Mouse (Mus musculus) brain, embryonic 18.5 days (tissue): ENCODE data around the gene Slc5a10.

Experiments
- DNase-seq: peaks from one replicate; pipeline ENCODE4 v3.0.0-alpha.2; 2012; ENCODE audit warnings: low read depth, low spot score

Slc5a10 gene

GRCm38 (mm10) chr11:61669492-61670490 is 50.8 kb downstream of the Slc5a10 start:
- no peak for DNase-seq

GRCm38 (mm10) chr11:61667782-61668181 is 52.8 kb downstream of the Slc5a10 start:
- no peak for DNase-seq

DNA sequence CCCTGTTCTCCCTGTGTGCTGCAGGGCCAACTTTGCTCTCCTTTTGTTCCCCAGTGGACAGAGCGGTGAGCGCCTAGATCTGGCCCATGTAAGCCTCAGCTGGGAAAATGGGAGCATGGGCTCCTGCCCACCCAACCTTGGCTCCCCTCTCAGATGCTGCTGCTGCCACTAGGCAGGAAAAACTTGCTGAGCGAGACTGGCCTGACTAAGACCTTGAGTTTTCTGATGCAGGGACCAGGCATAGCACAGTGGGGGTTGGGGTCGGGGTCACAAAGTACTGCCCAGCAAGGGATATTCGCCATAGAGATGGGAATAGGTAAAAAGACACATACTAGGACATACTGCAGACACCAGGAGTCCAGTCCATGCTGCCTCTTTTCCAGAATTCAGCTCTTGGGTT is 53.4 kb downstream of the Slc5a10 start:
- no peak for DNase-seq

DNA sequence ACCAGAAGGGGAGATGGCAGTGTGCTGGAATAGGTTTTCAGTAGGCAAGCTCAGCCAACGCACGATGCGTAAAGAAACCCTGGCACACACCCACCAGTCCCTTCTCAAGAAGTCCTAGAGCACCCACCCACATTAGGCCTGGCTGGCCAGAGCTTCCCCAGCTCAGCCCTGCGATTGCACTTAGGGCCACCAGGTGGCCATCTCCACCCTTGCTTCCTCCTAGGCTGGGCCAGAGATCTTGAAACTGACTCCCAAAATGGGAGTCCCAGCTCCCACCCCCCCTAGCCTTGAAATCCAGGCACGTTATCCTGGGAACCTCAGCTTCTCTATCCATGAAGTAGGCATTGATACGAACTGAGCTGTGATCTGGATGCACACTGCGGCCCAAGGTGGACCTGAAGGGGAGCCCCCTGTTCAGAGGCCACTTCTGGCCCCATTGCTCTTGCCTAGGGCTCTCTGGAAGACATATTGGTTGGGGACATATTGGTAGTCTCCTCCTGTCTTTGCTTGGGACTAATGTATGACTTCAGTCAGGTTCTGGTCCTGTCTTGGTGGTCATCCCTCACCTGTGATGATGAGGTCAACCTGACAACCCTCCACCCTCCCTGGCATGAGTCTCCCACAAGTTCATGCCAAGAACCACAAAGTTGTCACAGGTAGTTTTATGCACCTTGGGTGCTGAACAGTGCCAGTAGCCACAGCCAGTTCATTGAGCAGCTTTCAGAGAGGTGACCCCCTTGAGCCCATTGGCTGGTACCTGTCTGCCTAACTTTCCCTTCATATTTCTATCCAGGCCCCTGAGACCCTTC is 54.4 kb downstream of the Slc5a10 start:
- no peak for DNase-seq

- no peak for DNase-seq
Observed at GRCm38 (mm10) chr11:61665401-61665800, 55.2 kb downstream of the Slc5a10 start.

- no peak for DNase-seq
Observed at GRCm38 (mm10) chr11:61662189-61662588, 58.4 kb downstream of the Slc5a10 start.

GRCm38 (mm10) chr11:61660806-61661392 is 59.7 kb downstream of the Slc5a10 start:
- DNase-seq, result no peak

- no peak for DNase-seq
Observed at GRCm38 (mm10) chr11:61660001-61660400, 60.6 kb downstream of the Slc5a10 start.

- DNase-seq, result no peak
Observed at GRCm38 (mm10) chr11:61659011-61659858, 61.4 kb downstream of the Slc5a10 start.

GRCm38 (mm10) chr11:61658360-61658922 is 62.2 kb downstream of the Slc5a10 start:
- DNase-seq, result no peak

GRCm38 (mm10) chr11:61657432-61657831 is 63.2 kb downstream of the Slc5a10 start:
- DNase-seq, result no peak

DNA sequence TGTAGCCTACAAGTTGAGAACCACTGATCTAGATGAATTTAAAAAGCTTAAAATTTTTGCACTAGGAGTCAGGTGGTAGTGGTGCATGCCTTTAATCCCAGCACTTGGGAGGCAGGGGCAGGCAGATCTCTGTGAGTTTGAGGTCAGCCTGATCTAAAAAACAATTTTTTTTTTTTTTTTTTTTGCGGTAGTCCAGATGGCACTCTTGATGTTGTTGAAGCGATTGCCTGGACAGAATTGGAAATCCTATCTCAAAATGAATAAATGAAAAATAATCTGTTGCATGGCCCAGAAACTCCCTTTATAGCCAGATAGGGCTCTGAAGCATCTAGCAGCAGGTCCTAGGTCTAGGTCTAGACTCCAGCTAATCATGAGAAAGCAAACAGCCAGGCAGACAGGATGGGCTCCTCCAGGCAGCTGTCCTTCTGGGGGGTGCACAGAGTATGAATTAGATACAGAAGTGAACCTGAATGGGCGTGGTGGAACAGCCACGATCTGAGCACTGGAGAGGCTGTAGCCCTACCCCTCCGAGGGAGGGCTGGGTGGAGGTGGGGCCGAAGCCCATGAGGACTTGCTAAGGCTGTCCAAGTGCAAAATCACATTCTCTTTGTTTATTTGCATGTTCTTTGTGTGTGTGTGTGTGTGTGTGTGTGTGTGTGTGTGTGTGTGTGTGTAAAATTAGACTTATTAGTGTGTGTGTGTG is 64.3 kb downstream of the Slc5a10 start:
- DNase-seq, result no peak

DNA sequence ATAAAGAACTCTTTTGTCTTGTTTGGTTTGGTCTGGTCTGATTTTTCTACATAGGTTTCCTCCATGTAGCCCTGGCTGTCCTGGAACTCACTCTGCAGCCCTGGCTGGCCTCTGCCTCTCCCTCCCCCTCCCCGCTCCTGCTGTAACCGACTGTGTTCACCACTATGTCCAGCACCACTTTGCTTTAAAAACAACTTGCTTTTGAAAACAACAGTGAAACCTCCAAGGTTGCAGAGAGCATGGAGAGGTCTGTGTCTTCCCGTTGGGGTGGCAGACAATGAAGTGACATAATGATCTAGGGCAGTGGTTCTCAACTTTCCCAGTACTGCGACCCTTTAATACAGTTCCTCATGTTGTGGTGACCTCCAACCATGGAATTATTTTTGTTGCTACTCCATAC is 65.0 kb downstream of the Slc5a10 start:
- no peak for DNase-seq

DNA sequence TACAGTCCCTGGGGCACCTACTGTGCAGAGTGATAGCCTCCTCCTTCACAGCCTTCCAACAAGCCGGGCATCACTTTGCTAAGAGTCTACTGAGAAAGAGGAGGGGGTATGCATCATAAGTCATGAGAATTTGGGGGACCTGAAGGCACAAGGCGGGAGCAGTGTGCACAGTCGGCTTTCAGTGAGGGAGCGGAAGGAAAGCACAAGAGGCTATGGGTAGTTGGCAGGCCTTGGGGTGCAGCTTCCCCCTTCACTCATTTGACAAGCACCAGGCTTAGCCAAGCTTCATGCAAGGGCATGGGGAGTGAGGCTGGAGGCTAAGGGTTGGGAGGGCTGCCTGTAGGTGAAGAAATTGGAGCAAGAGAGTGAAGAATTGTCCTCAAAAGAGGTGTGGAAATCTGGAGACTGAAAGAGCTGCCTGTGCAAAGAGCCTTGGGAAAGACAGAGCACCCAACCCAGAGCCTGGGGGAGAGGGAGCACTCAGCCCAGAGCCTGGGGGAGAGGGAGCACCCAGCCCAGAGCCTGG is 65.8 kb downstream of the Slc5a10 start:
- DNase-seq, result no peak

GRCm38 (mm10) chr11:61653568-61653967 is 67.1 kb downstream of the Slc5a10 start:
- no peak for DNase-seq

- DNase-seq, result no peak
Observed at GRCm38 (mm10) chr11:61652686-61653447, 67.8 kb downstream of the Slc5a10 start, which contains the start of gene Grap. Gene Grap, plus strand, starts transcription at chr11:61653265.

DNA sequence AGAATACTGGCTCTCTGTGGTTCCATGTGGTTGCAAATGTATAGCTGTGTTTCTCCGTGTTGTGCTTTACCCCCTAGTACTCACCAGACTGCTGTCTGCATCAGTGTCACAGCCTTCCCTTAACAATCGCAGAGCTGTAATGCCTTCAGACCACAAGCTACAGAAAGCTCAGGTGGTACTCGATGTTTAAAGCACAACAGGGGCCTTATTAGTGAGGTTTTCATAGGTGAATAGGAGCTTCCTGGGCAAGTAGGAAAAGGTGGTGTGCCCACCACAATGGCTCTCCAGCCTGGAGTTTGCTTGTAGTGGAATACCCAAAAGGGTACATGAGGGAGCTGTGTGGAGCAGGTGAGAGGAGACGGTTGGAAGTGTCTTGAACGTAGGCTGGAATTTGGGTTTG is 68.4 kb downstream of the Slc5a10 start:
- DNase-seq, result no peak

DNA sequence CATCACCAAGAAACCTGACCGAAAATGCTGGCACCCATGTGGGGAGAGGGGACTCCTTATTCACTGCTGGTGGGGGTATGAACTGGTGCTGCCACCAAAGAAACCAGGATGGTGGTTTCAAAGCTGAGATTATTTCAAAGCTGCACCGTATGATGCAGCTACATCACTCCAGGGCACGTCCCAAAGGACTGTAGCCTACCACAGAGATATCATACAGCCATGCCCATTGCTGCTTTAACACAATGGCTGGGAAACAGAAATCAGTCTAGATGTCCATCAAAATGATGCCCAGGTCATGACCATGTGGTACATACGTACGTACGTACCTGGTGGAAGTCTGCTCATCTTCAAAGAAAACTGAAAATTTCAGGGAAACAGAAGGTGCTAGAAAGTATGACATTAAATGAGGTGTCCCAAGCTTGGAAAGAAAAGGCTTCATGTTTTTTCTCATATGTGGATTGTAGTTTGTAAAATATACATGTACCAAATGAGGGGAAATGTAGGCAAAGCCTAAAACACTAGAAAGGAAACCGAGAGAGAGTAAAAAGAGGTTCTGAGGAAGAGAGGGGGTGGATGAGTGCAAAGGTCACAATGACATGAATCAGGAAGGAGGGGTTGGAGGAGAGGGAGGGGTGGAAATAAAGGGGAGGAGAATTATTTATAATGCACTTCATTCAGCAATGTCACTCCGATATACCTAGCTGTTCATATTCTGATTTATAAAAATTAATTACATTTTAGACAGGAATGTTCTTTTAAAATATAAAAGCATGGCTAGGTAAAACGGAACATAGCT is 70.0 kb downstream of the Slc5a10 start:
- DNase-seq, result no peak
